ENCODE assay signal across 14 mouse cellular contexts in the genomic region with DNA sequence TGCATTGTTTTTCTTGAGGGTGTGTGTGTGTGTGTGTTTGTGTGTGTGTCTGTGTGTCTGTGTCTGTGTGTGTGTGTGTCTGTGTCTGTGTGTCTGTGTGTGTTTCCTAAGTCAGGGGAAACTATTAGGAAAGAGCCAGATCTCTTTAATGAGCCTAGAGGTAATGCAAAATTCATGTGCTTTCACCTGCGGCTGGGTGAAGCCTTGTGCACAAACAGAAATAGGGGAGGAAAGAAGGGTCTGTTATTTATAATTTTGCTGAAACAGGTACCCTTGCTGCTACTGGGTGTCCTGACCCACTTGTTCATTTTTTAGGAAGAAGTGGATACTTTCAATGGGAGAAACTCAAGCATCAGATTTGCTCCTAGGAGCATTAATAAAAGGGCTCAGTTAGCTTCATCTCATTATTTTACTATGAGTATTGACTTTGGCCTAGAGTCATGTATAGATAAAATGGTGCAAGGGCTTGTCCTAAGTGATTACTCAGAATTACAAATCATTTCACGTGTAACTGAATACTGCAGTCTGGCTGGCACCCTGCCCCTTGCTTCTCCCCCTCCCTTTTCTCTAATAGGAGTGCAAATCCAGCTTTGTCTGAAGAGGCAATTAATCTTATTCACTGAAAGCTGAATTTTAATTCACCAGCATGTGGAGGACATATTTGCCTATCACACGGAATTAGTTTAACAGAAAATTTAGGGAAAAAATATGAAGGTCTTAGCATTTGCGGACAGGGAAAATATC.
A peak's percentile ranks its signal among the peaks of the same experiment; 100 is the strongest.
DNase-seq lines count a peak whose midpoint lies in the region; ATAC-seq and TF ChIP-seq lines count a peak whose summit lies in the region.
"Had no signal": no experiment of that assay in that cellular context is flagged by ENCODE, and none has a peak within 500 bp of the region (broad histone marks: within the 10 kb centered on the region; RNA-seq: fewer than 3 reads in every experiment).

No protein-coding gene starts in this region.

- H3K4me1 ChIP-seq in neural tube, embryonic 11.5 days (ENCODE audit: control insufficient read depth, insufficient read depth, low read length) = no peaks in the 10 kb centered on the region
- H3K4me1 ChIP-seq in hindbrain, embryonic 10.5 days (replicated peaks) = peaks cover 7% of the 10 kb centered on the region; the same call in 1 of the 2 replicates

- H3K4me3 ChIP-seq in neural tube, embryonic 11.5 days (ENCODE audit: low read depth, low read length) = no peak overlapping the region
- H3K4me3 ChIP-seq in hindbrain, embryonic 10.5 days = no peak overlapping the region
- no peak overlapping the region for H3K4me3 ChIP-seq in myocyte

- no peak overlapping the region for H3ac ChIP-seq in myocyte (ENCODE audit: control insufficient read depth, insufficient read length)

- no peak overlapping the region for H3K27ac ChIP-seq in neural tube, embryonic 11.5 days (ENCODE audit: low read depth, low read length)
- peak overlapping the region; percentile 45; the same call in 1 of the 2 replicates for H3K27ac ChIP-seq in hindbrain, embryonic 10.5 days

- peak; percentile 4 for DNase-seq in adrenal gland, postnatal 14 days
- no peak for DNase-seq in adrenal gland, adult (ENCODE audit: inconsistent age in 2 of 2, low spot score in 1 of 2)
- DNase-seq in neural tube, embryonic 11.5 days (ENCODE audit: low spot score) = peak; percentile 20
- DNase-seq in neural tube, embryonic 10.5 days (ENCODE audit: extremely low spot score, low spot score) = no peak
- DNase-seq in hindbrain, embryonic 10.5 days (ENCODE audit: low spot score) = no peak
- no peak for DNase-seq in thymus, postnatal 4 days
- DNase-seq in lung, postnatal 14 days = no peak
- DNase-seq: adrenal gland, adult 8-10 months; cerebellum, adult 8-10 months; gastrocnemius, postnatal 36 days; kidney, adult 2 months; right cerebral cortex, postnatal 25 days had no signal

- 51% methylated on average over 4 of the region's 4 CpGs for WGBS in neural tube, embryonic 11.5 days
- WGBS in hindbrain, embryonic 10.5 days = 72% methylated on average over 4 of the region's 4 CpGs

- H3K27me3 ChIP-seq in neural tube, embryonic 11.5 days (ENCODE audit: control insufficient read depth, insufficient read depth, low read length) = no peaks in the 10 kb centered on the region
- no peaks in the 10 kb centered on the region for H3K27me3 ChIP-seq in hindbrain, embryonic 10.5 days (ENCODE audit: insufficient read depth, poor library complexity, severe bottlenecking)
- no peaks in the 10 kb centered on the region for H3K27me3 ChIP-seq in myocyte (ENCODE audit: control insufficient read depth, insufficient read depth, insufficient read length)

- H3K4me2 ChIP-seq in neural tube, embryonic 11.5 days (ENCODE audit: low read depth) = no peak overlapping the region
- H3K4me2 ChIP-seq in myocyte (ENCODE audit: low read depth) = peak overlapping the region; percentile 40

- TF ChIP-seq POLR2A in myocyte (IDR thresholded peaks at IDR 0.05; ENCODE audit: insufficient read length, low read depth) = no peak

- no peaks in the 10 kb centered on the region for H3K79me2 ChIP-seq in myocyte (ENCODE audit: control insufficient read depth, insufficient read depth)

- no peaks in the 10 kb centered on the region for H3K9me3 ChIP-seq in neural tube, embryonic 11.5 days (ENCODE audit: control insufficient read depth, low read length)
- no peaks in the 10 kb centered on the region for H3K9me3 ChIP-seq in hindbrain, embryonic 10.5 days
- H3K9me3 ChIP-seq: G1E had no signal

- ATAC-seq in neural tube, embryonic 11.5 days (ENCODE audit: insufficient read depth, low FRiP score, low TSS enrichment) = peak; percentile 50; the same call in 1 of the 2 replicates

- H3K9ac ChIP-seq in neural tube, embryonic 11.5 days (ENCODE audit: low read length) = no peak overlapping the region

- H3K36me3 ChIP-seq in neural tube, embryonic 11.5 days (ENCODE audit: control insufficient read depth, insufficient read depth, low read length) = no peaks in the 10 kb centered on the region
- H3K36me3 ChIP-seq in hindbrain, embryonic 10.5 days = no peaks in the 10 kb centered on the region
- H3K36me3 ChIP-seq in myocyte (ENCODE audit: control insufficient read depth, insufficient read depth) = no peaks in the 10 kb centered on the region
- H3K36me3 ChIP-seq: G1E had no signal

TF ChIP-seq in myocyte, 11 proteins besides CTCF, POLR2A, EP300 and RAD21:
- TF ChIP-seq CEBPB (IDR thresholded peaks at IDR 0.05; ENCODE audit: insufficient read depth, poor library complexity, severe bottlenecking) (peak; percentile 65; the same call in 1 of the 2 replicates), TCF12 (IDR thresholded peaks at IDR 0.05; ENCODE audit: insufficient read depth, poor library complexity, severe bottlenecking) (no peak)

Comparison
In these comparisons a context has a peak if more than half of its experiments do, and no peak if none do; other contexts are left out.
1. DNase-seq: peak in adrenal gland, postnatal 14 days (single experiment) and neural tube, embryonic 11.5 days (single experiment); none in adrenal gland, adult (0 of 2), neural tube, embryonic 10.5 days (single experiment), hindbrain, embryonic 10.5 days (single experiment), thymus, postnatal 4 days (single experiment) and lung, postnatal 14 days (single experiment).